32 mouse cellular contexts compared by ENCODE assay signal in genomic region chr8:85644921-85645665, GRCm38 (mm10). TPM values are rescaled to one million over a fixed set of nuclear protein-coding genes. Genes with fewer than 3 reads are reported as not detected.
DNase-seq lines count a peak whose midpoint lies in the region; ATAC-seq and TF ChIP-seq lines count a peak whose summit lies in the region.
"Had no signal": no experiment of that assay in that cellular context is flagged by ENCODE, and none has a peak within 500 bp of the region (broad histone marks: within the 10 kb centered on the region; RNA-seq: fewer than 3 reads in every experiment).

No protein-coding gene starts in this region.

- TF ChIP-seq CTCF in heart, adult 2 months (IDR thresholded peaks at IDR 0.05): no peak
- TF ChIP-seq CTCF in testis, adult 2 months (IDR thresholded peaks at IDR 0.05; ENCODE audit: control insufficient read depth, insufficient read depth, insufficient replicate concordance, low read depth, low read length): no peak

- 81% methylated on average over 4 of the region's 4 CpGs for WGBS in heart, adult 2 months

- H3K36me3 ChIP-seq in heart, adult 2 months (ENCODE audit: control insufficient read depth, insufficient read depth, low read length): no peaks in the 10 kb centered on the region
- no peaks in the 10 kb centered on the region for H3K36me3 ChIP-seq in testis, adult 2 months (ENCODE audit: control insufficient read depth, insufficient read depth, low read length)
- H3K36me3 ChIP-seq: heart, embryonic 15.5 days; intestine, embryonic 15.5 days; liver, embryonic 12.5 days had no signal

- no peak for ATAC-seq in frontal cortex, adult (ENCODE audit: low TSS enrichment)
- ATAC-seq: forebrain, embryonic 16.5 days; hindbrain, postnatal 0 days; intestine, embryonic 15.5 days; liver, embryonic 12.5 days; liver, postnatal 0 days had no signal

- no peaks in the 10 kb centered on the region for H3K27me3 ChIP-seq in heart, adult 2 months (ENCODE audit: control insufficient read depth, insufficient read depth, low read length)
- H3K27me3 ChIP-seq in testis, adult 2 months (ENCODE audit: control insufficient read depth, insufficient read depth, low read length): no peaks in the 10 kb centered on the region
- H3K27me3 ChIP-seq: CH12.LX; heart, embryonic 15.5 days; hindbrain, embryonic 12.5 days; intestine, embryonic 15.5 days; liver, embryonic 12.5 days; megakaryocyte, embryonic 14.5 days; midbrain, embryonic 12.5 days; neural tube, embryonic 12.5 days had no signal

- TF ChIP-seq EP300 in heart, adult 2 months (IDR thresholded peaks at IDR 0.05; ENCODE audit: insufficient read depth, low read depth, low read length): no peak

- DNase-seq in heart, adult 18-20 months: peak; percentile 5 to 8
- no peak for DNase-seq in heart, adult 2 months
- no peak for DNase-seq in testis, postnatal 10 days (ENCODE audit: low spot score)
- peak; percentile 46 for DNase-seq in fibroblast of lung, adult 2 months (ENCODE audit: low read depth)
- DNase-seq in thymus, adult 18-20 months: no peak
- DNase-seq: adrenal gland, postnatal 10 days; cerebellum, adult 8-10 months; cerebellum, postnatal 36 days; heart, postnatal 36 days; kidney, adult 2 months; kidney, postnatal 36 days; left cerebral cortex, postnatal 4 days; liver, postnatal 0 days; lung, postnatal 10 days; right cerebral cortex, adult 18-20 months; right cerebral cortex, postnatal 4 days; thymus, postnatal 14 days had no signal

- no peak for TF ChIP-seq POLR2A in heart, adult 2 months (IDR thresholded peaks at IDR 0.05; ENCODE audit: insufficient read depth, low read depth, low read length)
- TF ChIP-seq POLR2A in testis, adult 2 months (IDR thresholded peaks at IDR 0.05; ENCODE audit: control insufficient read depth, low read depth, low read length): no peak

- no peaks in the 10 kb centered on the region for H3K4me1 ChIP-seq in heart, adult 2 months (ENCODE audit: control insufficient read depth, insufficient read depth, low read length)
- no peaks in the 10 kb centered on the region for H3K4me1 ChIP-seq in testis, adult 2 months (ENCODE audit: control insufficient read depth, insufficient read depth, low read length)
- H3K4me1 ChIP-seq: forebrain, embryonic 10.5 days; heart, embryonic 15.5 days; hindbrain, embryonic 12.5 days; intestine, embryonic 15.5 days; liver, embryonic 12.5 days; megakaryocyte, embryonic 14.5 days; midbrain, embryonic 12.5 days; neural tube, embryonic 12.5 days had no signal

- H3K79me2 ChIP-seq in heart, adult 2 months (replicated peaks; ENCODE audit: control insufficient read depth, insufficient read depth, low read length): no peaks in the 10 kb centered on the region

- intact Hi-C loops in heart, adult 2 months (cut with DNase I): no loop called here

- no peak overlapping the region for H3K4me3 ChIP-seq in heart, adult 2 months
- peak overlapping the region; percentile 5; the same call in 1 of the 2 replicates for H3K4me3 ChIP-seq in testis, adult 2 months (ENCODE audit: control insufficient read depth, low read depth, low read length)
- H3K4me3 ChIP-seq: forebrain, embryonic 10.5 days; heart, embryonic 15.5 days; hindbrain, embryonic 12.5 days; intestine, embryonic 15.5 days; layer of hippocampus, adult 2 months; liver, embryonic 12.5 days; megakaryocyte, embryonic 14.5 days; midbrain, embryonic 12.5 days; myocyte; neural tube, embryonic 12.5 days had no signal

- H3K9ac ChIP-seq in heart, adult 2 months (ENCODE audit: low read depth, low read length): no peak overlapping the region
- H3K9ac ChIP-seq: heart, embryonic 15.5 days; hindbrain, embryonic 12.5 days; intestine, embryonic 15.5 days; liver, embryonic 12.5 days; liver, postnatal 0 days; midbrain, embryonic 12.5 days; neural tube, embryonic 12.5 days had no signal

- no peak overlapping the region for H3K27ac ChIP-seq in heart, adult 2 months
- H3K27ac ChIP-seq in testis, adult 2 months (ENCODE audit: control insufficient read depth, insufficient read depth, low read depth, low read length): no peak overlapping the region
- H3K27ac ChIP-seq: forebrain, embryonic 10.5 days; heart, embryonic 15.5 days; hindbrain, embryonic 12.5 days; hindbrain, postnatal 0 days; intestine, embryonic 15.5 days; layer of hippocampus, adult 2 months; liver, embryonic 12.5 days; midbrain, embryonic 12.5 days; neural tube, embryonic 12.5 days had no signal

RNA-seq across cellular contexts. Expression of gene Neto2, which starts 55.6 kb away (rescaled TPM):
- under 1 TPM; 0.94 to 0.95 TPM for total RNA-seq in heart, adult 18-20 months (2021)
- total RNA-seq in heart, adult 2 months (2021): 1 to 10 TPM; 1.1 TPM
- polyA plus RNA-seq in heart, adult 2 months (2012; rRNA removed): 0.31 and 1.1 TPM in 2 replicates
- 0.87 and 1.4 TPM in 2 replicates for polyA plus RNA-seq in testis, adult 2 months (2012; rRNA removed)
- total RNA-seq: CH12.LX had no signal

Comparison
In these comparisons a context has a peak if more than half of its experiments do, and no peak if none do; other contexts are left out.
1. DNase-seq: peak in heart, adult 18-20 months (2 of 2) and fibroblast of lung, adult 2 months (single experiment); none in heart, adult 2 months (0 of 2), testis, postnatal 10 days (single experiment) and thymus, adult 18-20 months (0 of 2).